Mouse (Mus musculus): ENCODE measurements around the gene Polr3h.

Polr3h gene

GRCm38 (mm10) chr15:81949476-81950131, 23.6 kb upstream of the Polr3h start:
- no peak for DNase-seq (ENCODE audit: low spot score)

DNA sequence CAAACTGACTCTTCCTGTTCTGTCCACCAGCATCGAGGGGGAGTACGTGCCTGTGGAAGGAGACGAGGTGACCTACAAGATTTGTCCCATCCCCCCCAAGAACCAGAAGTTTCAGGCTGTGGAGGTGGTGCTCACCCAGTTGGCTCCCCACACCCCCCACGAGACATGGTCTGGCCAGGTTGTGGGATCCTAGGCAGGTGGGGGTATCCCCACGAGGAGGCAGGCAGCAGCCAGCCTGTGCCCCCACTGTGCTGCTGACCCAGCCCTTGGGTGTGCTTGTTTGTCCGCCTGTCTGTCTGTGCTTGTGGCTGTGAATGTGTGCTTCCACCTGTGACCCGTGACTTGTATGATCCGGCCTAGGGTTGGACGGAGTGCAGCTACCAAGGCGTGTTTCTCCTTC, 23.0 kb upstream of the Polr3h start:
- DNase-seq (ENCODE audit: low spot score), result no peak

- no peak for DNase-seq (ENCODE audit: low spot score)
Observed at GRCm38 (mm10) chr15:81943176-81943749, 17.2 kb upstream of the Polr3h start.

DNA sequence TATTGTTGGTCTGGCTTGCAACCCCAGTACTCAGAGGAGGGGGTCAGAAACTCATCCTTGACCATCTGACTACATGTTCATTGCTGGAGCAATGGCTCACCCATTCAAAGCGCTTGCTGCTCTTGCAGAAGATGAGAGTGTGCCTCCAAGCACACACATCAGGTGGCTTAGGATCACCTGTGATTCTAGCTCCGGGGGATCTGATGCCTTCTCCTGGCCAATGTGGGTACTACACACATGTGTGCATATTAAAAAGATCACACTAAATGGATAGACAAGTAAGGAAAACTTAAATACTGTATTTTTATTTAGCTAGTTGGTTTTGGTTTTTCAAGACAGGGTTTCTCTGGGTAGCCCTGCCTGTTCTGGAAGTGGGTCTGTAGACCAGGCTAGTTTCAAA, 15.0 kb upstream of the Polr3h start:
- no peak for DNase-seq (ENCODE audit: low spot score)

DNA sequence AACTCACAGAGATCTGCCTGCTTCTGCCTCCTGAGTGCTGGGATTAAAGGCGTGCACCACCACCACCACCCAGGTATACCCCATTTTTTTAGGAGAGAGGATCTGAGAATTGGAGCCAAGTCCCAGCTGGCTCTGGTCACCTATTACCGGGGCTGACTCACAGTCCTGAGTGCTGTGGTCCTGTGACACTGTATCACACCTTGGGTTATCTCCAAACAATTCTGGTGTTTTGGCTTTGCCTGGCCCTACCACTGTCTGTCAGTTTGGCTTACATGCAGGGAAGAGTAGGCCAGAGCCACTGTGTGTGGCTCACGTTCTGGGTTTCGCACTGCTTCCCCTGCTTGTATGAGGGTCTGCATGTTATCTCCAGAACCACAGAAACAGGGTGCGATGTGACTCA, 14.2 kb upstream of the Polr3h start:
- DNase-seq (ENCODE audit: low spot score), result no peak

GRCm38 (mm10) chr15:81939774-81940173, 13.7 kb upstream of the Polr3h start:
- no peak for DNase-seq (ENCODE audit: low spot score)

- DNase-seq (ENCODE audit: low spot score), result no peak
Observed at GRCm38 (mm10) chr15:81939157-81939715, 13.2 kb upstream of the Polr3h start.

DNA sequence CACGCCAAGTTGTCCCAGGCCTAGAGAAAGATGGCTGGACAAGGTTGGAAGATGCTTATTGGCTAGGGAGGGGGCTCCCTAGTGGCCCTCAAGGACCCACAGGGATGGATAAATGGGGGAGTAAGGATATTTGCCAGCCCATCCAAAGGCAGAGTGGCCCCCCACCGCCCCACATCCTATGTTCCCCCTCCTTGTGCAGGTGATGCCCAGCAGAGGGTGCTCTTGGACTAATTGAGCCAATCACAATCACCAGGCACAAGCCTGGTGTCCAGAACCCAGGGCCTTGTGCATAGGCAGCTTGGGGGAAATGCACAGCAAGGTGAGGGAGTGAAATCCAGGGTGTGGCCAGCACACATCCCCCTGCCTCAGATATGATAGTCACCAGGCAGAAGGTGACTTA, 12.2 kb upstream of the Polr3h start:
- DNase-seq (ENCODE audit: low spot score), result no peak

- DNase-seq (ENCODE audit: low spot score), result no peak
Observed at GRCm38 (mm10) chr15:81937098-81937972, 11.3 kb upstream of the Polr3h start.

GRCm38 (mm10) chr15:81936679-81937078, 10.6 kb upstream of the Polr3h start, which contains the start of gene Csdc2:
Csdc2 (plus strand) TSS chr15:81936759.
- DNase-seq (ENCODE audit: low spot score), result no peak

- DNase-seq (ENCODE audit: low spot score), result no peak
Observed at GRCm38 (mm10) chr15:81935869-81936637, 10.0 kb upstream of the Polr3h start.

- no peak for DNase-seq (ENCODE audit: low spot score)
Observed at GRCm38 (mm10) chr15:81933986-81934385, 7.9 kb upstream of the Polr3h start.

DNA sequence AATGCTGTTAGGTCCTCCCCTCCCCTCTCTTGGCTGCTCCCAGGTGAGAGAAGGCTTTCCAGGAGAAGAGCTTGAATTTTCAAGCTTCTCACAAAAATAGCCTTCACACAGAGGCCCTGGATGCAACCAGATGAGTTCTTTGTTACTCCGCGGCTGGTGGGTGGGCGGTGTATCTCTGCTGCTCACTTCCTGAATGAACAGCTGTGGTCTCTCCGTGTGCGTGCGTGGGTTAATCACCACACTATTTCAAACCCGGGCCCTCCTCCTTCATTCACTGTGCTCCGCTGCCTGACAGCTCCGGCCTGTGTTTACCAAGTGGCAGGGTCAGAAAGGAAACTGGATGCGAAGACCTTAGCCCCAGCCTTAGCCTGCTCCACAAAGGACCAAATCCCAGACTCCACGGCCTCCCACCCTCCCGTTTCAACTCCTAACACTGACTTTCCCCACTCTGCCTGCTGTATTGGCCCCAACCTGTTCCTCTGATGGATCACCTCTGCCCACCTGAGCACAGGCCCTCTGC, 7.0 kb upstream of the Polr3h start:
- DNase-seq (ENCODE audit: low spot score), result no peak

GRCm38 (mm10) chr15:81928277-81928676, 2.2 kb upstream of the Polr3h start:
- no peak for DNase-seq (ENCODE audit: low spot score)

GRCm38 (mm10) chr15:81927741-81928140, 1.7 kb upstream of the Polr3h start:
- no peak for DNase-seq (ENCODE audit: low spot score)

- no peak for DNase-seq (ENCODE audit: low spot score)
Observed at GRCm38 (mm10) chr15:81926446-81926822, 394 bp upstream of the Polr3h start.

DNA sequence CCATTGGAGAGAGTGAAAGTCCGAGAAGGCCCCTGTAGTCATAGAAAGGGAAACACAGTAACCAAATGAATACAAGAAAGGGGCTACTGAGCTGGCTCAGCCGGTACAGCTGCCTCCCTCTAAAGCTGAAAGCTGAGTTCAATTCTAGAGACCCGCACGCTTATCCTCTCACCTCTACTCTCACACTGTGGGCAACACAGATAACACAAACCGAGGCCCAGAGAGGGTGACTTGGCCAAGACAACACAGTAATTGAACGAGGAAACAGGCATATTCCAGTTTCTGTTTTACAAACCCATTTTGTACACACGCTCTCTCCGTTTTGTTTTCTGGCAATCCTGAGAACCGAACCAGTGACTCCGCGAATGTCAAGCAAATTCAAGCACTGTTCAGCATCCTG, 1.1 kb downstream of the Polr3h start:
- peak; percentile 73 for DNase-seq (ENCODE audit: low spot score)

- no peak for DNase-seq (ENCODE audit: low spot score)
Observed at GRCm38 (mm10) chr15:81921255-81921654, 4.8 kb downstream of the Polr3h start.

DNA sequence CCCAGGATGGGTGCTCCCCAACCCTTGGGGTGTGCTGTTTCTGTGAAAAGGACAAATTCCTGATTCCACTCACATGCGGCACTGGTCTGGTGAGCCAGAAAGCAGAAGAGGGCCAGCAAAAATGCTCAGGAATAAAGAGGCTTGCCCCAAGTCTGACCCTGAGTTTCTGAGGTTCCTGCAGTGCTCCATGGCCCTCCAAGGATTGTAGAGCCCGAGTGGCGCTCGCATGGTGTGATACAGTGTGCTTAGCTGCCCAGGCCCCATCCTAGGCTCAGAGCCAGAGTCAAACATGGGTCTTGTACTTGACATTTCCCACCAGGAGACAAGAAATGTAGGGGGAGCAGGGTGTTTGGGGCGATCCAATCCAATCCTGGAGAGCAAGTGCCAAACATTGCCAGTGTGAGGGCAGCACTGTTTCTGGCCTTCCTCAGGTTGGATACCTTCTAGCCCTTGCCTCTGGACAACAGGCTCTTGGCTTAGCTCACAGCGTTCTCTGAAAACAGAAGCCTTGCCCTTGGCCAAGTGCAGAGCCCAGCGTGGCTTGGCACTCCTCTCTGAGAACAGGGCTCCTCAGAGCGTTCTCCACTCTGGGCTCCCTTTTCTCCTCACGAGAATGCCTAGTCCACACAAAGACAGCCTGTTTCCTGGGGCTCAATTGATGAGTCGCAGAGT, 5.4 kb downstream of the Polr3h start:
- DNase-seq (ENCODE audit: low spot score), result no peak

DNA sequence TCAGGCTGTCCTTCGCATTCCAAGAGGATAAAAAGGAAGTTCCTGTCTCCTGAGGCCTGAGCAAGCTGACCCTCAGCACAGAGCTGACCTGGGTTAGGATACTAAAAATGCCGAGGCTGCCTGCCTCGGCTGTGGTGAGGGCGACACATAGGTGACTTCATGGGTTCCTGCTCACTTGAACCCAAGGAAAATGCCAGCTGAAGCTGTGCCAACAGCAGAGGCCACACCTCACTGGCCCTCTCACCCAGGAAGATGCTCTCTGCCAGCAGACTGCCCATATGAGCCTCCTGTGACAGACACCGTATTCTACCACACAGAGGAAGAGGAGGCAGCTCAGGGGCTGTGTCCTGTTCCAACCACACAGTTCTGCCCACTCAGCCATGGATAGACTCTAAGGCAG, 7.0 kb downstream of the Polr3h start:
- DNase-seq (ENCODE audit: low spot score), result no peak
